Mouse (Mus musculus) thymus, postnatal 10 days (tissue): ENCODE measurements around the gene Plxnb2.
A peak's percentile ranks its signal among the peaks of the same experiment; 100 is the strongest.

Experiments
- DNase-seq, 2 experiments: peaks; one replicate each; pipeline ENCODE4 v3.0.0; 2021; ENCODE audit warnings: low spot score in 2 of 2

Gene Plxnb2

DNA sequence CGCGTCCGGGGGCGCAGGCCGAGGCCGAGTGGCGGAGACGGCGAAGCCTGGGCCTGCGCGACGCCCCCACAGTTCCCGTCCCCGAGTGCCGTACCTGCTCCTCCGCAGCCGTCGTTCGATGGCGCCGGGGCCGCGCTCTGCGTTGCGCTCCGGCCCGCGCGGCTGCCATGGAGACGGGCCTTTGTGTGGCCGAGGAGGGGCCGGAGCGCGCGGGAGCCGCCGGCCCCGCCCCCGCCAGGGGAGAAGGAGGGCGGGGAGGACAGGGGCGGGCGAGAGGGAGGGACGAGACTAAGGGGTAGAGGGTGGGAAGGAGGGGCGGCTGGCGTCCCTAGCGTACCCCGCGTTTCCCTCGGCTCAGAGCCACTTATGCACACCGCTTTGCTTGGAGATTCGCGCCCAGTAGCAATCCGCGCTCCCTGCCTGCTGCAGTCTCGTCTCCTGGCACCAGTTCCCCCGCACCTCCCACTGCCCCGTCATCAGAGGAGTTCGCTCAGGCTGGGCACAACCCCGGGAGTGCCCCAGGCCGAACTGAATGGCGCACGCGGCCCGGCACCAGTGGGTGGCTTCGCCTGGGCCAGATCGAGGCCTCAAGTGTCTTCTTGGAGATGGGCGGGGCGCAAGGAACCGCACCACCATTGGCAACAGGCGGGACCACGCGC is at the start of gene Plxnb2:
Gene Plxnb2, minus strand, starts transcription at position 218 of the 659 bp plus-strand sequence.
- DNase-seq, result no peak

DNA sequence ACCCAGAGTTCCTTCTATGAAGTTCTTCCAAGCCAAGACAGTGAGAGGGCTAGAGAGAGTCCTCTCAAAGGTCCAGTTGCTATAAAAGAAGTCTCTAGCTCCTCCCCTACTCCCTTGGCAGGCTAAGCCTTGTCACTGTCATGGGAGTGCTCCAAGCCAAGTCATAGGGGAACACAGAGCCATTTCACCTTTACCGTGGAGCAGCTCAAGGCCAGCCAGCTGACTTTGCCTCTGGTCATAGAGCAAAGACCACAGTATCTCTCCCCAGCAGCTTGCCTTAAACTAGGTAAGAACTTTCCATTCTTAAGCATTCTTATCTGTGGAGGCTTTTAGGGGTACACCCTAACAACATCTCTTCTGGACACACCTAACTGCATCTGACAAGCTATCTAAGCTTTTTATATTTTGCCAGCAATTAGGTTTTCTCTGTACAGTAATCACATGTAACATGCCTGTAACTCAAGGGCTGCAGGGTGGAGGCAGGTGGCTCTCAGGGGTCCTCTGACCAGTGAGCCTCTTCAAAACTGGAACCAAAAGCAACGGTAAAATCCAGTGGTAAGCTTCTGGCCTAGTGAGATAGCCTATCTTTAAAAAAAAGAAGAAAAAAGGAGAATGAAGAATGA is 35.1 kb upstream of the Plxnb2 start:
- no peak for DNase-seq

DNA sequence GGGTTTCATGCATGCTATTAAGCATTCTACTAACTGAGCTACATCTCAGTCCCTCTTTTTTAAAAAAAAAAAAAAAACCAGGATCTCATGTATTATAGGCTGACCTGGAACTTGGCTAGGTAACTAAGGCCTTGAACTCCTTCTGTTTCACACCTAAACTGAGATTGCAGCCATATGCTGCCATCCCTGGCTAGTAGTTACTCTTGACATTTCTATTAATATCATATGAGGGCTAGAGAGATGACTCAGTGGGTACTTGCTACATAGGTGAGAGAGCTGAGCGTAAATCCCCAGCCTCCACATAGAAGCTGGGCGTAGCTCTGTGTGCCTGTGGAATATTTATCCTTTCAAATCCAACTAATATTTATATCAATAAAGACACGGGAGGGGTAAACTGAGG is 34.4 kb upstream of the Plxnb2 start:
- DNase-seq, result no peak

DNA sequence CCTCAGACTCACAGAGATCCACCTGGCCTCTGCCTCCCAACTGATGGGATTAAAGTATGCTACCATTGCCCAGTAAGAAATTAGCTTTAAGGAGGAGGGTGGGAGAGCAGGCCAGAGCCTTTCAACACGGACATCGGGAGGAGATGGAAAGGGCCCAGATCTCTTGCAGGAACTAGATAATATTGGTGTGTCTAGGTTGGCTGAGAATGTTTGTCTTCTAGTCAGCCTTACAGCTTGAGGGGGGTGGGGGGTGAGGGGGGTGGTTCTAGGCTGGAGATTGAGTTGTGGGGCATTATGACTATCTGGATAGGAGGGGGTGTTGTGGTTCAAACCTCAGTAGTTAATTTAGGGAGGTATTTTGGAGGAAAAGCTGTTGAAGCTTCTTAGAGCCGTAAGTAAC is 32.9 kb upstream of the Plxnb2 start:
- no peak for DNase-seq

DNA sequence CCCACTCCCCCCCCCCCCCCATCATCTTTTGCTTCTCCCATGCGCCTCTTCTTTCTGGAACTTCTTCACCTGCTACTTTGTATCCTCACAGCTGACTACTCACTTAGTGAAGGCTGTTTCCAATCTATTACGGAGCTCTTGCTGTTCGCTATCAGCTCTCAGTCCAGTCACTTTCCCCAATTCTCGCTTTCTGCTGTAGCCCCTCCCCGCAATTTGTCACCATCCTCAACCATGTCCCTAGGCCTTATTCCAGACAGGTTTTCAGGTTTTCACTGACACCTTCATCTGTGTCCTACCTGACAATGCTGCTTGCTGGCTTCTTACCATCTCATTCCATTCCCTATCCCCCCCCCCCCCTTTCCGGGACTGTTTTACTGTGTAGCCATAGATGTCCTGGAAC is 31.9 kb upstream of the Plxnb2 start:
- no peak for DNase-seq

DNA sequence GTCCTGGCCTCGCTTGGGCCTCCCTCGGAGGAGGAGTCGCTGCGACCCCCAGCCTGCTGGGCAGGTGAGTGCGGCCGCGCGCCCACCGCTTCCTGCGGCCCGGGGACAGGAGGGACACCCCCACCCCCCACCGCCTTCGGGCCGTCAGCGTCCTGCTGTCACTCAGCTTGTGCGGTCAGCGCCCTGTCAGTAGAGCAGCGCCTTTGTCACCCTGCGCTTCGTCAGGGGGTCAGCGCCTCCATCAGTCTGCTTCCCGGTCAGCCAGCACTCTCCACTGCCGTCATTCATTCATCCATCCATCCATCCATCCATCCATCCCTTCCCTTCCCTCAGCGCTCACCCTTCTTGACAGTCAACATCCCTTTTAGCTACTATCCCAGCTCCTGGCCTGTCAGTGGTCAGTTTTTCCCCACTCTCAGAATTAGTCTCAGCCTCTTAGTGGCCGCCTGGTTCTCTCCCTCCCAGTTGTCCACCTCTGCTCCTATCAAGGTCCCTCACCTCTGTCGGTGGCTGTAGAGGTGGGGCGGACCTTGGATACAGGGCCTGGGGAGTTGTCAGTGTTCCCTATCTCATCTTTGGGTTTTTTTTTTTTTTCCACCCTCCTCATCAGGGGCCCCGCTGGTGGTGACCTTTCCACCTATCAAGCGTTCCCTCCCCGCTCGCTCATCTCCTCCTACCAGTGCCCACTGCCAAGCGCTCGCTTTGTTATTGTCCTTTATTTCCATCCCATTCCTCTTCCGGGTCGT is 31.3 kb upstream of the Plxnb2 start:
- DNase-seq, result peak; percentile 8 to 12

DNA sequence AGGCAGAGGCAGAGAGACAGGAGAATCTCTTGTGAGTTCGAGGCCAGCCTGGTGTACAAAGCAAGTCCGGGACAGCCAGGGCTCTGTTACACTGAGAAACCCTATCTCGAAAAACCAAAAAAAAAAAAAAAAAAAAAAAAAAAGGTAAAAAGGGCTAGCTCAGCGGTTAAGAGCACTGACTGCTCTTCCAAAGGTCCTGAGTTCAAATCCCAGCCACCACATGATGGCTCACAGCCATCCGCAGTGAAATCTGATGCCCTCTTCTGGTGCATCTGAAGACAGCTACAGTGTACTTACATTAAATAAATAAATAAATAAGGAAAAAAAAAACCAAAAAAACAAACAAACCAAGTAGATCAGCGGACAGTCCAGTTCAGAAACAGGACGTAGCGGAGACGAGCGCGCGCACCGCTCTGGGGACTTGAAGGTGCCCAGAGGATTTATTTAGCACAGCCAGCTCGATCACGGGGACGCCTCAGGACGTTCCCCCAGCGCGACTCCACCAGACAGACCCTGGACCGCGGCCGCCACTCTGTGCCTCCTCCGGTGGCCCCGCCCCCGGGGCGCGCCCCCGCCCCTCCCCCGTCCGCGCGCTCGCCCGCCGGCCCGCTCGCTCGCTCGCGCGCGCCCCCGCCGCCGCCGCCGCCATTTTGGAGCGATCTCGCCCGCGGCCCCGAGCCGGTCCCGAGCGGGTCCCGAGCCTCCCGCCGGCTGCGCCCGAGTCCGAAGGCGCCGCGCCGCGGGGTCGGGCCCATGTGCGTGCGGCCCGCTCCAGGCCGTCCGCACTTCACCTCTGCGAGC is 30.5 kb upstream of the Plxnb2 start, which contains the start of gene Ppp6r2:
Gene Ppp6r2, plus strand, starts transcription at position 639 of the 801 bp plus-strand sequence.
- peak; percentile 67 to 86 for DNase-seq

DNA sequence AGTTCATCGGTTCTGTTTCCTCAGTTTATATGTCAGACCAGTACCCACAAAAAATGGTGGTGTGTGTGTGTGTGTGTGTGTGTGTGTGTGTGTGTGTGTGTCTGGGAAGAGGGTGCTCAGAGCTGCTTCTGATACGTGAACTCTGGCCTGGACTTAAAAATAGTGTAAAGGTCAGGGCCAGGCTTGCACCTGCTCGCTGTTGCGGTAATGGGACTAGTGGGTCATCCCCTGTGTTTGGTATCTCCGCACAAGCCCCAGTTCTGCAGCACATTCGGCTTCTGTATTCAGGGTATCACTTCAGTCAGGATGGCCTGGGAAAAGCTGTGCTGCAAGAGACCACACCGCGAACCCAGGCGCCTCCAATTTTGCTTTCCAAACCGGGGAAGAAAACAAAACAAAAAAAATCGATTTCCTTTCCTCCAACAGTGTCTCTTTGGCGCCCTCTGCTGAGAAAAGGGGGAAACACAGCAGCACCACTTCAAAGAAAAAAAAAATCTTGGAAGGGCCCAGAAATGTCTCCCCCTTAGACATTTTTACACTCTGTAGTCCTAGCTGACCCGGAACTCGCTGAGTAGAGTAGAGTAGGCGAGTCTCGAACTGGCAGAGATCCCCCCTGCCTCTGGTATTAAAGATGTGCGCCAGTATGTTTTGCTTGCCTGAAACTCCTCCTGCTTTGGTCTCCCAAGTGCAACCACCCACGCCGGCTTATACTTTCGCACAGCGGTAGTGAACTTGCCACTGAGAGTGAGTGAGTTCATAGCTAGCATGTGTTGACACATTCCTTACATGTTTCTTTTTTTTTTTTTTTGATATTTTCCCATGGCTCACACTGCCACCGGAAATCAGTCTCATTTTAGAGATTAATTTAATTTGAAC is 29.5 kb upstream of the Plxnb2 start:
- peak; percentile 74 to 88 for DNase-seq

DNA sequence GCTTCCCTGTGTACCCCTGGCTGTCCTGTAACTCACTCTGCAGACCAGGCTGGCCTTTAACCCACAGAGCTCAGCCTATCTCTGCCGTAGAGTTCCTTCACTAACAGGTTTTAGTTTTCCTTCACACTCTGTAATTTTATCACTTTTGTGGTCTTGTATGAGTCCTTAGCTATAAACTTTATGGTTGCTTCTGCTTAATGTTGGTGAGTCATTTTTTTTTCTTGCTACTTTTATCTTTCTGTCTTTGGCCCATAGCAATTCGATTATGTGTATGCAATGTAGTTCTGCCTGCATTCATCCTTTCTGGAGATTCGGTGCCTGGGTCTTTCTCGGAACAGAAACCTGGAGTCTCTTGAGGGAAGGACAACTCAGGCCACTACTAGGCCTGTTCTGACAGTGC is 26.9 kb upstream of the Plxnb2 start:
- no peak for DNase-seq

DNA sequence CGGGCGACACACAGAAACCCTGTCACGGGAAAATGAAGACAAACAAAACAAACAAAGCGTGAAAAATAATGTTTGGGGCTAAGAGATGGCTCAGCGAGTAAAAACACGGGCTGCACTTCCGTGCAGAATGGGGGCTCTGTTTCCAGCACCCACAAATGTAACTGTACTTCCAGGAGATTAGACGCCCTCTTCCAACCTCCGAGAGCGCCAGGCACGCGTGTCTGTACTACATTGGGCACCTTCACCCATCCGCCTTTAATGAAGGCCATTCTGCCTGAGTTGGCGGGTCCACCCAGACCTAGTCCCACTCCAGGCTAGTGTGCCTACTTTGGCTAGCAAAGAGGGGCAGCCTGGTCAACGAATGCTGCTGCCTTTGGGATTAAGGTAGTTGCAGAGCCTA is 16.5 kb upstream of the Plxnb2 start:
- DNase-seq, result no peak

DNA sequence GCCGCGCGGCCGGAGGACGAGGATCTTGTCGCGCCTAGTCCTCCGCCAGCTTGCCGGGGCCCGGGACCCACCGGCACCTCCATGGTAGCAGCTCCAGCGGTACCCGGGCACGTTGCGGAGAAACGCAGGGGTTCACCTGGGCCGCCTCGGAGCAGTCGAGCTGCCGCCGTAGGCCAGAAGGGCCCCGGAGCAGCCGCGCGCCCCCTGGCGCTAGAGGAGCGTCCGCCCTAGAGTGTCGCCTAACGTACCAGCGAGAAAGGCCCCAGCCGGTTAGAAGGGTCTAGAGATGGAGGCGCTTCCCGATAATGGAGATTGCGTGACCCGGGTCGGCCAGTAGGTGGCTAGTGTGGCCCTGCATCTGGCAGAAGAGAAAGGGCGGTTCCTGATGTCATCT is 15.7 kb upstream of the Plxnb2 start, which contains the start of gene Dennd6b:
Gene Dennd6b, minus strand, starts transcription at position 184 of the 394 bp plus-strand sequence.
- DNase-seq, result peak; percentile 97 to 99

DNA sequence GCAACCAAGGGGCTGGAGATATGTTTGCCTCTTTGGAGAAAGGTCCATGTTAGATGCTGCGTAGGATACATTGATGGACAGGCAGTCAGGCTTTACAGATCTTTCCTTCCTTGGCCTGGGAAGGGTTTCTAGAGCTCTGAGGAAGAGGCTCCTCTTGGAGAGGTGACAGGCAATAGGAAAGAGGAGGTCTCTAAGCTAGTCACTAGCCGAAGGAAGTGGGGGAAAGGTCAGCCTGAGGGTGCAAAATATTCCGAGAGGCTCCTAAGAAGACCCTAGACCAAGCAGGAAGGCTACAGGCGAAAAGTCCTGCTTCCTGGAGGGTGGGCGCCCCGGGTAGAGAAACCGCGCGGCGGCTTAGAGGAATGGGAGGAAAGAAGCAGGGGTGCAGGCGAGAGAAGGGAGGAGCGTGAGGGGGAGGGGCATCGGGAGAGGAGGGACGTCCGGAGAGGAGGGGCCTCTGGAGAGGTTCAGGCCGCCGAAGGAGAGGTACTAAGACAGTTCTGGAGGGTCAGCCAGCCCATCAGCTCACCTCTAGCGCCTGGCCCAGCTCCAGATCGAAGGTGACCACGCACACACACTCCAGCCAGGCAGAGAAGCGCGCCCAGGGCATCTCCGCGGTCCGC is 15.2 kb upstream of the Plxnb2 start:
- peak; percentile 88 to 89 for DNase-seq

DNA sequence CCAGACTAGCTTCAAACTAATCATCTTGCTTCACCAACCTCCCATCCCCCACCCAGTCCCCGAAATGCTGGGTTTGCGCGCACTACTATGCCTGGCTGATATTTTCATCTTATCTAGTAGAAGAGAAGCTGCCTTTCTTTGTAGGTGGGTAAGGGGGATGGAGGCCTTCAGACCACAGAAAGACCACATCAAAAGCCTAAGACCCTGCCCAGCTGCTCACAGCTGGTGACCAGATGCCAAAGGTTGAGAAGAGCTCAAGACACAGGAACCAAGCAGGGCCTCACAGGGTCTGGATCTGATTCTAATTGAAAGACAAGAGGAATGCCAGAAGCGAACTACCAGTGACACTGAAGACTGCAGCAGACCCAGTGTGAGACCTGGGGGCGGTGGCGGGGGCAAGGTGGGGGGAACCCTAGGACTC is 14.7 kb upstream of the Plxnb2 start:
- peak in 1 of 2 experiments; percentile 12 for DNase-seq

DNA sequence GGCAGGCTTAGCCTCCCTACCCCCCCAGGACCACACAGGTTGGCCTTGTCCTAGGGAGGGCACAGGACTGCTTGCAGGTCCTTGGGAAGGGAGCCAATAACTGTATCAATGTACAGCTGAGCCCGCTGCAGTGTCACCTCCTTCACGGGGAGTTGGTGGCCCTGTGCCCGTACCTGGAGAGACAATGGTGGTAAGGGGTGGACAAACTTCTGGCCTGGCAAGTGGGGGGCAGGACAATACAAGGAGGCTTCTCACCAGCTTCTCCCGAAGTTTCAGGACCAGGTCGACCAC is 4.3 kb upstream of the Plxnb2 start:
- DNase-seq, result no peak

DNA sequence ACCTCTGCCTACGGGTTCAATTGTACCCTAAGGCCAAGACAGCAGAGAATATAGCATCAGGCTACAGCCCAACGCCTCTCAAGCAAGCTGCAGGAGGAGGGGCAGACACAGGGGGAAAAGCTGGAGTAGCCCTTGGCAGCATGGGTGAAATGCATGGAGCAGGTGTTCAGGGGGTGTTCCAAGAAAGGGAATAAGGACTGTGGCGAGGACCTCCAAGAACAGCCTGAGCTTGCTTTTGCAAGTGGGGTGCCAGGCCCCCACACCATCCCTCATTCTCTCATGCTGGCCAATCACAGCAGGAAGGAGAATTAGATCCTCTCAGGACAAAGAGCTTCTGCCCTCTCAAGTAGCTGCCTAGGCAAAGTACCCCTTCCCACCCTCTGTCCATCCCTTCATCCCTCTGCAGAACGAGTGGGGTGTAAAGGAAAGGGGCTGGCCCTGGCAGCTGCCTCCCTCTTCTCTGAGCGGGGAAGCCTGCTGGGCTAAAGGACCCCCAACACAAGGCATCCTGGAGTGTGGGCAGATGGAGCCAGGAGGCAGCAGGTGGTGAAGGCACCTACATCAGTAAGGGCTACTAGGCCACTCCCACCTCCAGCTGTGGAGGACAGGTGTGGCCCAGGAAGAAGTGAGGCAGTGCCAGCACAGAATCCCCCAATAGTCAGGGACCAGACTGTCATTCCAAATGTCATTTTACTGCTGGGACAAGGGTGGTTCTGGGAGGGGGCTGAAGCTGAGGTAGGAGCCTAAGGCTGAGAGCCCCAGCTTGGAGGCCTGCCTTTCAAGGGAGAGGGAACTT is 3.8 kb upstream of the Plxnb2 start:
- no peak for DNase-seq

DNA sequence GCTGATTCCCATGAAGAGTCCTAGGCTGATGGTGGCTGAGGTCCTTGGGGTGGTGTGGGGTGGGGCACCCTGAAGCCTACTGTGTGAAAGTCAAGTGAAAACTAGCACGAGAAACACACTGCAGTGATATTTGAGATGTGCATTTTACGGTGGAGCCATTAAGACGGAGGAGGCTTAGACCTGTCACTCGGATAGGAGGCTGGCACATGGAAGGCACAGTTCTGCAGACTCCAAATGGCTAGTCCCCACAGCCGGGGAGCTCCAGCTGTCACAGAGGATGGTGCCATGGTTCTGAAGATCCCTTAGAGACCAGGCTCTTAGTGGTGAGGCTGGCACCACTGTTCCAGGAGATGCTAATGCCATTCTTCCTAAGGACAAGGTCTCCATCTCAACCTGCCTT is 2.3 kb upstream of the Plxnb2 start:
- no peak for DNase-seq

DNA sequence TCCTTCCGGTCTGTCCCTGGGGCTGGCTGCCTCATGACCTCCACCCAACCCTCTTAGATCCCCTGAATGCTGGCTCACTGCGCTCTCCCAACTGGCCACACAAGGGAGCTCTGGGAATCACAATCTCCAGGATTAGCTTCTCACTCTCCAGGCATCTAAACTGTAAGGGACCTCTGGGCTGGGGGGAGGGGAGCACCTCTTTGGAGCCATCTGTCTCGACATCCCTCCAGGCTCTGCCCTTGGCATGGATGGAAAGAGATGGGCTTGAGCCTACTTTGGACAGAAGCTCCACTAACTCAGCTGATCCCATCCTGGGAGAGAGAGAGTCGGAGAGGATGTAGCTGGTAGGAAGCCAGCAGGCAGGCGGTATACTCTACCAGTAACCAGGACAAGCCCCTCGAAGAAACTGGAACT is 1.7 kb upstream of the Plxnb2 start:
- no peak for DNase-seq

DNA sequence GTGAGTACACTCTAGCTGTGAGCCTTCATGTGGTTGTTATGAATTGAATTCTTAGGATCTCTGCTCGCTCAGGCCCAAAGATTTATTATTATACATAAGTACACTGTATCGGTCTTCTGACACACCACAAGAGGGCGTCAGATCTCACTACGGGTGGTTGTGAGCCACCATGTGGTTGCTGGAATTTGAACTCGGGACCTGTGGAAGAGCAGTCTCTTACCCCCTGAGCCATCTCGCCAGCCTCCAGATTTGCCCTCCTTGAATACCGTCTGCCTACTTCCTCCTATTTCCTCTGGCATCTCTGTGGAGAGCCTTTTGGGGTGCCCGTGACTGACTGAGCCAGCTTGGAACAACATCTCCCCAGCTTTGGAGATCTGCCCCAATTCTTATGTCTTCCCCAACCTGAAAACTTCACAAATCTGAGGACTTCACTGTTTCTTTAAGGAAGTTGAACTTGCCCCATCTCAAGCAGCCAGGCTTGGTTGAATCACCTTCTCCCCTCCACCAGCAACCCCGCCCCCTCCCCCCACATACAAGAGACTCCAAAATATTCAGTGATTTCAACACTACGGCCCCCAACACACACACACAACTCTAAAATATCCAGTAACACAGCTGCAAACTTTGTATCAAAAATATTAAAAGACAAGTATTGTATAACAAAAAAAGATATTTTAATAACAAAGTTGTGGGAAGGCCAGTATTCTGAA is 1.1 kb upstream of the Plxnb2 start:
- no peak for DNase-seq

DNA sequence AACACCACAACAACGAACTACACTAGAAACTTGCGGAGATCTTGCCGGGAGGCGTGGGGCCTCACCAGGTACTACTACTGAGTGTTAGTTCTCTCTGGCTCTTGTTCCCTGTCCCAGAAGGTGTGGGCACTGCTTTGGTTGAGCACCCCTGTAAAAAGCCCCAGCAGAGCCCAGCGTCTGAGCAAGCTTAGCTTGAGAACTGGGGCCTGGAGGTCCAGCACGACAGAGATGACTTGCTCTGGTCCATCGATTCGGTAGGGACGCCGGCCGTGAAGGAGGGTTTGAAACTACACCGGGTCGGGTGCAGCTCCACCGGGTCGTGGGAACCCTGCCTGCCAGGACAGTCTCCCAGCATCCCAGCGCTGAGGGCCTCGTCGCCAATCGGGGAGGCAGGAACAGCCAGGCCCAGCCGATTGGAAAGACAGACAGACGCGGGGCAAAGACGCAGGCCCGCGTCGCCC is 477 bp downstream of the Plxnb2 start:
- DNase-seq, result no peak
